Mouse (Mus musculus) liver, adult 2 months (tissue): ENCODE results near the gene March2.

Source experiments
- CTCF ChIP-seq: fragments of 200-500 bp; IDR thresholded peaks from 2 replicates; pipeline ENCODE4 v1.5.1; 2011; ENCODE audit warnings: low read depth, low read length, control low read depth
- POLR2A ChIP-seq: fragments of 200-500 bp; IDR thresholded peaks from 2 replicates; pipeline ENCODE4 v1.6.1; 2011; ENCODE audit warnings: low read length, control low read depth; ENCODE audit not compliant: insufficient read depth; ENCODE audit errors: extremely low read depth

DNA sequence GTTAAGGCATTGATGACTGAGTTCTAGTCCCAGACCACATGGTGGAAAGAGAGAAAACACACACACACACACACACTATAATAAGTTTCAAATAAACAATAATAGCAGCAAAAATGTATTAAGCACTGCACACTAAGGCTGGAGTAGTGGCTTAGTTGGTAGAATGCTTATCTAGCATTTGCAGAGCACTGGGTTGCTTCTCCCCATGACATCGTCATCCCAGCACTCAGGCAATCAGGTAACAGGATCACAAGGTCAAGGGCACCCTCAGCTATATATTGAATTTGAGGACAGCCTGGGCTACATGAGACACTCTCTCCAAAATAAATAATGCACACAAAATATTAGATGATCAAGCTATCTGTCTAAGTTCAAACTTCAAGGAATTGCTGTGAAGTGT, 3.7 kb downstream of the March2 start:
- TF ChIP-seq POLR2A: no peak
- TF ChIP-seq CTCF: no peak
